Mouse (Mus musculus) liver, adult 2 months (tissue): ENCODE data around the gene St6galnac3. TPM values are rescaled to one million over a fixed set of nuclear protein-coding genes. Genes with fewer than 3 reads are reported as not detected.
A peak's percentile ranks its signal among the peaks of the same experiment; 100 is the strongest.

Experiments
- DNase-seq: peaks from one replicate; pipeline ENCODE4 v3.0.0-alpha.2; 2011; ENCODE audit warnings: low read depth, low spot score; ENCODE audit errors: extremely low read depth
- H3K27ac ChIP-seq: fragments of 200-500 bp; replicated peaks from 2 replicates; pipeline ENCODE4 v1.5.1; 2012; ENCODE audit warnings: low read depth, mild to moderate bottlenecking, control low read depth, inconsistent platforms, low read length; ENCODE audit not compliant: insufficient read depth
- H3K27me3 ChIP-seq: fragments of 200-500 bp; 2 replicates; pipeline ENCODE4 v1.6.1; 2012; ENCODE audit warnings: mild to moderate bottlenecking, moderate library complexity, low read length, inconsistent platforms; ENCODE audit not compliant: control insufficient read depth, insufficient read depth
- H3K36me3 ChIP-seq: fragments of 200-500 bp; 2 replicates; pipeline ENCODE4 v1.6.1; 2012; ENCODE audit warnings: low read length, inconsistent platforms; ENCODE audit not compliant: control insufficient read depth, insufficient read depth
- H3K4me1 ChIP-seq: fragments of 200-500 bp; 2 replicates; pipeline ENCODE4 v1.6.1; 2011; ENCODE audit warnings: low read length; ENCODE audit not compliant: control insufficient read depth, insufficient read depth
- H3K4me3 ChIP-seq: fragments of 200-500 bp; 2 replicates; pipeline ENCODE4 v1.5.1; 2011; ENCODE audit warnings: low read depth, mild to moderate bottlenecking, control low read depth, low read length, moderate library complexity; ENCODE audit not compliant: insufficient read depth
- H3K79me2 ChIP-seq: fragments of 200-500 bp; 2 replicates; pipeline ENCODE4 v1.6.1; 2012; ENCODE audit warnings: inconsistent platforms, mild to moderate bottlenecking, low read length, moderate library complexity; ENCODE audit not compliant: control insufficient read depth, insufficient read depth
- H3K9ac ChIP-seq: fragments of 200-500 bp; 2 replicates; pipeline ENCODE4 v1.6.1; 2012; ENCODE audit warnings: low read depth, mild to moderate bottlenecking, control low read depth, inconsistent platforms, low read length
- CTCF ChIP-seq: fragments of 200-500 bp; IDR thresholded peaks from 2 replicates; pipeline ENCODE4 v1.5.1; 2011; ENCODE audit warnings: low read depth, low read length, control low read depth
- POLR2A ChIP-seq: fragments of 200-500 bp; IDR thresholded peaks from 2 replicates; pipeline ENCODE4 v1.6.1; 2011; ENCODE audit warnings: low read length, control low read depth; ENCODE audit not compliant: insufficient read depth; ENCODE audit errors: extremely low read depth
- WGBS: fragments of 180-500 bp; shearing (Covaris S2); methylation state at CpG from one replicate; pipeline ENCODE4 v1.1.7; 2018; 5-methylcytosine and 5-hydroxymethylcytosine counted together
- polyA plus RNA-seq: library from polyadenylated mRNA; depleted of rRNA; stranded (reverse); fragments of >200 nt; gene quantifications from 2 replicates; pipeline ENCODE4 v1.2.3, GENCODE M21; 2012
- total RNA-seq: library from RNA; depleted of rRNA; stranded (reverse); fragments of >200 nt; gene quantifications from 2 replicates; pipeline ENCODE4 v1.2.3, GENCODE M21; 2014

St6galnac3 gene
- total and polyA plus RNA-seq, 2 experiments, result 0.24 to 0.83 TPM

DNA sequence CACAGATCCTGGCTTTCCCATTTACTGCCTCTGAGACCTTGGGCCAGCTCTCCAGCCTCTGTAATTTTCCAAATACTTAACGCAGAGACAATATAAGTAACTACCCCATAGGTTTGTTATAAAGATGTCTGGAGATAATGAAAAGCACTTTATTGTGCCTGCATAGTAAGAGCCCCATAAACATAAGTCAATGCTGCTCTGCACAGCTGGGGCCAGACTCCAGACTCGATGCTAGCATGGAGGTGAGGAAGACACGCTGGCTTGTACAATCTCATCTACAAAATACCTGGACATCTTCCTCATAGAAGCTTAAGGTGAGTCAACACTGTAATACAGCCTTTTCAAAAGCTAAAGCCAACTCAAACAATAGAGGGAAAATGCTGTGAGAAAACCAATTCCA, 473.3 kb downstream of the St6galnac3 start:
- H3K9ac ChIP-seq, result no peak overlapping the region
- TF ChIP-seq POLR2A (no peak), CTCF (no peak)
- WGBS, result 91% methylated on average over 3 of the region's 3 CpGs

GRCm38 (mm10) chr3:153250598-153251257, 474.2 kb downstream of the St6galnac3 start:
- no peaks in the 10 kb centered on the region for H3K36me3 ChIP-seq
- H3K4me3 ChIP-seq, result no peak overlapping the region
- no peak overlapping the region for H3K9ac ChIP-seq
- WGBS, result 46% methylated on average over 9 of the region's 9 CpGs
- TF ChIP-seq POLR2A, result no peak
- TF ChIP-seq CTCF, result peak; percentile 96
- no peaks in the 10 kb centered on the region for H3K27me3 ChIP-seq
- no peaks in the 10 kb centered on the region for H3K4me1 ChIP-seq
- H3K79me2 ChIP-seq, result no peaks in the 10 kb centered on the region
- DNase-seq, result peak; percentile 49
- no peak overlapping the region for H3K27ac ChIP-seq

More for the DNA sequence above, 473.3 kb downstream of the St6galnac3 start:
- DNase-seq, result no peak
- no peaks in the 10 kb centered on the region for H3K27me3 ChIP-seq
- no peaks in the 10 kb centered on the region for H3K4me1 ChIP-seq
- H3K79me2 ChIP-seq, result no peaks in the 10 kb centered on the region
- no peaks in the 10 kb centered on the region for H3K36me3 ChIP-seq
- H3K27ac ChIP-seq, result no peak overlapping the region
- no peak overlapping the region for H3K4me3 ChIP-seq

DNA sequence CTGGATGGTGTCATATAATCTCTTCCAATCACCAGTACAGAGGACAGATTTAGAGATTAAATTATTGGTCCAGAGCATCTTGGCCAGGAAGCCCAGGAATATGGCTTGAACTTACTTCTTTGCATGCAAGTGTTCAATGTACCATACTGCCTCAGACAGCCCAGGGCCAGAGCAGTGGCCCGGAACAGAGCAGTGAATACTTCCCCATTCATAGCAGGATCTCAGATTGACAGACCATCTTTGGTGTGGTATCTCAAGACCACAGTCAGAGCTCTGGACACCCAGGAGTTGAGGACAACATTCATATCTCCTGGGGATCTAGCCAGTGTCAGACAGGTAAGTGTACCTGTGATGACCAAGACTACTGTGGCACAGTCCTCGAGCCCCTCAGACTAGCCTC, 476.1 kb downstream of the St6galnac3 start:
- H3K27me3 ChIP-seq, result no peaks in the 10 kb centered on the region
- WGBS, result 86% methylated on average over 2 of the region's 2 CpGs
- no peaks in the 10 kb centered on the region for H3K36me3 ChIP-seq
- DNase-seq, result no peak
- H3K4me1 ChIP-seq, result no peaks in the 10 kb centered on the region
- no peak overlapping the region for H3K9ac ChIP-seq
- no peak overlapping the region for H3K27ac ChIP-seq
- no peaks in the 10 kb centered on the region for H3K79me2 ChIP-seq
- TF ChIP-seq POLR2A (no peak), CTCF (no peak)
- H3K4me3 ChIP-seq, result no peak overlapping the region

DNA sequence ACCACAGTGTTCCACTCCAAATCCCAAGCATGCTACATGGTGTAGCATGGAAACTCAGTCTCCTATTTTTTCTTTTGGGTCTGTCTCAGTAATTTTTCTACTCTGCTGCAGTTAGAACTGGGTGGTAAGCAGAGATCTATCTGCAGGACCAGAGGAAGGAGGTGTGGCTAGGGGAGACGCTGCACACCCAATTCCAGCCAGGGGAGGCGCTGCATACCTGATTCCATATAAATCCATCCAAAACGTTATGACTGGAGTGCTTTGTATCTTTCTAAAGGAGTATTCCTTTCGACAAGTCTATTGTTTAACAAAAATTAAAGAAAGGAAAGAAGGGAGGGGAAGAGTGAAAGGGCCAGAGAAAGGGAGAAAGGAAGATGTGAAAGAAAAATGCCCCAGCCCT, 476.9 kb downstream of the St6galnac3 start:
- no peak for TF ChIP-seq CTCF
- TF ChIP-seq POLR2A, result no peak
- Histone ChIP-seq H3K4me1 (no peaks in the 10 kb centered on the region), H3K79me2 (no peaks in the 10 kb centered on the region), H3K27ac (no peak overlapping the region), H3K9ac (no peak overlapping the region), H3K36me3 (no peaks in the 10 kb centered on the region), H3K27me3 (no peaks in the 10 kb centered on the region), H3K4me3 (no peak overlapping the region)
- no peak for DNase-seq
- 50% methylated on average over 4 of the region's 4 CpGs for WGBS

DNA sequence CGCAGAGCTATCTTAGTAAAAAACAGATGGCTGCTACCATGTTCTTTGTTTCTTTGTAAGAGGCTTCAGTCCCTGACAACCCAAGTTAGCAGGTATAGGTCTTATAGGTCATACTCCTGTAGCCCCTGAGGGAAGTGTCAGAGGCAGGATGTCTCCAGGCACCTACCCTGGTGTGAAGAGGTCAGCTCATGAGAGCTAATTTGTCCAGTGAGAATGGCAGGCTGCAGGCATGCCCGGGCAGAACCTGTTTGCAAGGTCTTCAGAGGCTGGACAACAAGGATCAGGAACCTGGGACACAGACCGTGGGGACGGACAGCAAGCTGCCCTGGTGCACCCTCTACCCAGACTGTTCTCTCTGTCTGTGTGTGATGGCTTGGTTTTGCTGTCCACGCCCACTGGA, 482.4 kb downstream of the St6galnac3 start:
- no peak overlapping the region for H3K9ac ChIP-seq
- 84% methylated on average over 5 of the region's 5 CpGs for WGBS
- no peaks in the 10 kb centered on the region for H3K36me3 ChIP-seq
- H3K4me1 ChIP-seq, result no peaks in the 10 kb centered on the region
- no peak overlapping the region for H3K4me3 ChIP-seq
- no peaks in the 10 kb centered on the region for H3K79me2 ChIP-seq
- no peak for TF ChIP-seq POLR2A
- no peak for TF ChIP-seq CTCF
- H3K27ac ChIP-seq, result no peak overlapping the region
- DNase-seq, result no peak
- no peaks in the 10 kb centered on the region for H3K27me3 ChIP-seq

DNA sequence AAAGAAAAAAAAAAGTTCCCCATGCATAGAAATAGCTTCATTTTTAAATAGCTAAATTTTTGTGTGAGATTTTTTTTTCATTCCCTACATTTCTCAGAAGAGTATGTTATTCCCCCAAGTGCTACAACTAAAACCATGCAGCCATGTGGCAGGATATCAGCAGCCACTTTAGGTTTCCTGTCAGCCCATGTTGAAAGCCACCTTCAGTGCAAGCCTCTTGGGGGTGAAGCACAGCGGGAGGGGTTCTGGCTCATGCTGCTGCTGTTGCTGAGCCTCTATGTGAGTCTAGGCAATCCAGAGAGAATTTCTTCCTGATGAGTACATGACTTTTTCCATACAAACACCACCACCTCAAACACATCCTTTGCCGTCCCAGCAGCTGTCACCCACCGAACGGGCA, 483.8 kb downstream of the St6galnac3 start:
- H3K9ac ChIP-seq, result no peak overlapping the region
- TF ChIP-seq POLR2A, result no peak

More for the DNA sequence above, 483.8 kb downstream of the St6galnac3 start:
- no peaks in the 10 kb centered on the region for H3K79me2 ChIP-seq
- 85% methylated on average over 4 of the region's 4 CpGs for WGBS
- no peaks in the 10 kb centered on the region for H3K36me3 ChIP-seq
- H3K4me1 ChIP-seq, result no peaks in the 10 kb centered on the region
- no peak overlapping the region for H3K4me3 ChIP-seq
- DNase-seq, result no peak
- H3K27me3 ChIP-seq, result no peaks in the 10 kb centered on the region
- H3K27ac ChIP-seq, result no peak overlapping the region
